In the genomic region with DNA sequence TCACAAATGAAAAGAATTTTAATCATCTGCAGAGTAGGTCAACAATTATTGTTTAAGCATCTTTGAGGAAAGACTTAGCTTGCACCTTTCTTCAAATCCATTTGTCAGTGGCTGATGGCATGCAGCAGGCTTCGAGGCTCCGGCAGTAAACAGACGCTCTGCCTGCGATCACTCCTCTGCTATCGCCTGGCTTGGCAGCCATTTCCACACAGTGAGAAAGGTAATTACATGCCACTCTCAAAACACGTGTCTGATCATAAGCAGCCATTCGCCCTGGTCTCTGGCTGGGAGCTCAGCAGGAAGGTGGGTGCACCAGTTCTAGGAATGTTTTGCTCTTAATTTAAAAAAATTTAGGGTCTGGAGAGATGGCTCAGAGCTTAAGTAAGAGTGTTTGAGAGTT, we compare ENCODE assay signal across 23 mouse cellular contexts. TPM values are rescaled to one million over a fixed set of nuclear protein-coding genes. Genes with fewer than 3 reads are reported as not detected.
DNase-seq lines count a peak whose midpoint lies in the region; ATAC-seq lines count a peak whose summit lies in the region.
"Had no signal": no experiment of that assay in that cellular context is flagged by ENCODE, and none has a peak within 500 bp of the region (broad histone marks: within the 10 kb centered on the region; RNA-seq: fewer than 3 reads in every experiment).

No protein-coding gene starts in this region.

- H3K36me3 ChIP-seq in forebrain, embryonic 13.5 days (ENCODE audit: poor library complexity, severe bottlenecking): no peaks in the 10 kb centered on the region; the same call in 1 of the 2 replicates
- H3K36me3 ChIP-seq in forebrain, embryonic 12.5 days (replicated peaks): peaks cover under 1% of the 10 kb centered on the region
- H3K36me3 ChIP-seq in heart, embryonic 11.5 days (ENCODE audit: control insufficient read depth, insufficient read depth, low read length): no peaks in the 10 kb centered on the region
- H3K36me3 ChIP-seq in midbrain, embryonic 13.5 days: no peaks in the 10 kb centered on the region
- H3K36me3 ChIP-seq in midbrain, embryonic 10.5 days: no peaks in the 10 kb centered on the region
- no peaks in the 10 kb centered on the region for H3K36me3 ChIP-seq in midbrain, embryonic 16.5 days (ENCODE audit: control insufficient read depth, insufficient read depth, low read length)
- H3K36me3 ChIP-seq: limb, embryonic 10.5 days; neural tube, embryonic 12.5 days; stomach, embryonic 15.5 days had no signal

- H3K27me3 ChIP-seq in forebrain, embryonic 13.5 days: no peaks in the 10 kb centered on the region
- H3K27me3 ChIP-seq in forebrain, embryonic 12.5 days: no peaks in the 10 kb centered on the region
- H3K27me3 ChIP-seq in heart, embryonic 11.5 days (ENCODE audit: control insufficient read depth, insufficient read depth, low read length): no peaks in the 10 kb centered on the region
- no peaks in the 10 kb centered on the region for H3K27me3 ChIP-seq in midbrain, embryonic 13.5 days
- no peaks in the 10 kb centered on the region for H3K27me3 ChIP-seq in midbrain, embryonic 10.5 days (ENCODE audit: low read depth, poor library complexity, severe bottlenecking)
- H3K27me3 ChIP-seq in midbrain, embryonic 16.5 days (ENCODE audit: control insufficient read depth, insufficient read depth, low read depth, low read length): no peaks in the 10 kb centered on the region
- H3K27me3 ChIP-seq: neural tube, embryonic 12.5 days; stomach, embryonic 15.5 days had no signal

- H3K4me2 ChIP-seq in forebrain, embryonic 13.5 days: no peak overlapping the region
- no peak overlapping the region for H3K4me2 ChIP-seq in forebrain, embryonic 12.5 days
- H3K4me2 ChIP-seq in heart, embryonic 11.5 days: no peak overlapping the region
- no peak overlapping the region for H3K4me2 ChIP-seq in midbrain, embryonic 13.5 days (replicated peaks)
- no peak overlapping the region for H3K4me2 ChIP-seq in midbrain, embryonic 16.5 days (ENCODE audit: low read length)
- H3K4me2 ChIP-seq: neural tube, embryonic 12.5 days; stomach, embryonic 15.5 days had no signal

- no peaks in the 10 kb centered on the region for H3K9me3 ChIP-seq in forebrain, embryonic 13.5 days (replicated peaks)
- no peaks in the 10 kb centered on the region for H3K9me3 ChIP-seq in forebrain, embryonic 12.5 days
- H3K9me3 ChIP-seq in heart, embryonic 11.5 days (replicated peaks; ENCODE audit: control insufficient read depth, low read length): no peaks in the 10 kb centered on the region
- no peaks in the 10 kb centered on the region for H3K9me3 ChIP-seq in midbrain, embryonic 13.5 days
- no peaks in the 10 kb centered on the region for H3K9me3 ChIP-seq in midbrain, embryonic 10.5 days (replicated peaks)
- no peaks in the 10 kb centered on the region for H3K9me3 ChIP-seq in midbrain, embryonic 16.5 days (replicated peaks; ENCODE audit: control insufficient read depth, low read length, poor library complexity, severe bottlenecking)
- H3K9me3 ChIP-seq: G1E; limb, embryonic 10.5 days; neural tube, embryonic 12.5 days; stomach, embryonic 15.5 days had no signal

- 59% methylated on average over 7 of the region's 7 CpGs for WGBS in forebrain, embryonic 13.5 days
- WGBS in forebrain, embryonic 12.5 days: 65% methylated on average over 7 of the region's 7 CpGs
- 51% methylated on average over 7 of the region's 7 CpGs for WGBS in heart, embryonic 11.5 days (ENCODE audit: insufficient replicate concordance)
- 62% methylated on average over 7 of the region's 7 CpGs for WGBS in midbrain, embryonic 13.5 days
- WGBS in midbrain, embryonic 10.5 days: 80% methylated on average over 7 of the region's 7 CpGs
- 39% methylated on average over 7 of the region's 7 CpGs for WGBS in midbrain, embryonic 16.5 days

- ATAC-seq in forebrain, embryonic 13.5 days: peak; percentile 58; the same call in 1 of the 2 replicates
- no peak; the same call in 1 of the 2 replicates for ATAC-seq in forebrain, embryonic 12.5 days (ENCODE audit: low FRiP score)
- no peak for ATAC-seq in heart, embryonic 11.5 days (replicated peaks; ENCODE audit: insufficient number of reproducible peaks, low FRiP score, low TSS enrichment)
- peak; percentile 65; the same call in 1 of the 2 replicates for ATAC-seq in midbrain, embryonic 13.5 days
- peak; percentile 57; the same call in 1 of the 2 replicates for ATAC-seq in midbrain, embryonic 16.5 days
- ATAC-seq in megakaryocyte-erythroid progenitor cell, adult 5-6 weeks (replicated peaks; ENCODE audit: low FRiP score, low TSS enrichment, poor library complexity, severe bottlenecking): no peak
- ATAC-seq: liver, postnatal 0 days had no signal

- peaks cover 12% of the 10 kb centered on the region; the same call in 1 of the 2 replicates for H3K4me1 ChIP-seq in forebrain, embryonic 13.5 days
- H3K4me1 ChIP-seq in forebrain, embryonic 12.5 days: peaks cover 9% of the 10 kb centered on the region
- H3K4me1 ChIP-seq in heart, embryonic 11.5 days (ENCODE audit: control insufficient read depth, insufficient read depth, low read length): peaks cover 10% of the 10 kb centered on the region; the same call in 1 of the 2 replicates
- H3K4me1 ChIP-seq in midbrain, embryonic 13.5 days (replicated peaks): peaks cover 12% of the 10 kb centered on the region
- peaks cover 10% of the 10 kb centered on the region for H3K4me1 ChIP-seq in midbrain, embryonic 10.5 days
- H3K4me1 ChIP-seq in midbrain, embryonic 16.5 days (ENCODE audit: control insufficient read depth, insufficient read depth, low read length): peaks cover 16% of the 10 kb centered on the region
- H3K4me1 ChIP-seq: stomach, embryonic 15.5 days had no signal

- no peak overlapping the region for H3K9ac ChIP-seq in forebrain, embryonic 13.5 days
- no peak overlapping the region for H3K9ac ChIP-seq in forebrain, embryonic 12.5 days
- no peak overlapping the region for H3K9ac ChIP-seq in heart, embryonic 11.5 days (ENCODE audit: low read depth, low read length)
- H3K9ac ChIP-seq in midbrain, embryonic 13.5 days (replicated peaks): no peak overlapping the region
- 0 out of 2 replicates have a peak overlapping the region, but pooled peaks have one; percentile 31 for H3K9ac ChIP-seq in midbrain, embryonic 16.5 days (ENCODE audit: low read depth, low read length)
- H3K9ac ChIP-seq: liver, postnatal 0 days; neural tube, embryonic 12.5 days; stomach, embryonic 15.5 days had no signal

- DNase-seq in heart, postnatal 10 days: peak; percentile 26 to 31
- no peak for DNase-seq in midbrain, embryonic 10.5 days (ENCODE audit: low spot score)
- DNase-seq: adrenal gland, postnatal 14 days; cerebellum, adult 11-12 months; gastrocnemius, postnatal 14 days; kidney, adult 11 months; liver, postnatal 0 days; lung, postnatal 10 days; right cerebral cortex, postnatal 25 days; thymus, adult 18-20 months; thymus, postnatal 4 days had no signal

- H3K4me3 ChIP-seq in forebrain, embryonic 13.5 days: no peak overlapping the region
- no peak overlapping the region for H3K4me3 ChIP-seq in forebrain, embryonic 12.5 days (replicated peaks)
- no peak overlapping the region for H3K4me3 ChIP-seq in heart, embryonic 11.5 days (ENCODE audit: low read depth, low read length)
- no peak overlapping the region for H3K4me3 ChIP-seq in midbrain, embryonic 13.5 days (replicated peaks)
- H3K4me3 ChIP-seq in midbrain, embryonic 10.5 days: no peak overlapping the region
- H3K4me3 ChIP-seq in midbrain, embryonic 16.5 days (ENCODE audit: low read depth, low read length): no peak overlapping the region
- H3K4me3 ChIP-seq: heart, adult 2 months; limb, embryonic 10.5 days; neural tube, embryonic 12.5 days; stomach, embryonic 15.5 days had no signal

- intact Hi-C loops in heart, postnatal 10 days (cut with DNase I): no loop called here

- H3K27ac ChIP-seq in forebrain, embryonic 13.5 days: no peak overlapping the region
- no peak overlapping the region for H3K27ac ChIP-seq in forebrain, embryonic 12.5 days
- no peak overlapping the region for H3K27ac ChIP-seq in heart, embryonic 11.5 days (ENCODE audit: low read depth, low read length)
- 0 out of 2 replicates have a peak overlapping the region, but pooled peaks have one; percentile 30 for H3K27ac ChIP-seq in midbrain, embryonic 13.5 days
- no peak overlapping the region for H3K27ac ChIP-seq in midbrain, embryonic 10.5 days (replicated peaks)
- H3K27ac ChIP-seq in midbrain, embryonic 16.5 days (ENCODE audit: low read length): no peak overlapping the region
- H3K27ac ChIP-seq: heart, adult 2 months; kidney, postnatal 0 days; neural tube, embryonic 12.5 days; stomach, embryonic 15.5 days had no signal

RNA-seq across cellular contexts. Expression of a gene that starts 58.2 kb away (rescaled TPM):
- polyA plus RNA-seq in forebrain, embryonic 13.5 days (2015; fragmentation: Nextera tagmentation; extraction: Ambion mirVana): 22.6 and 23.8 TPM in 2 replicates
- polyA plus RNA-seq in forebrain, embryonic 12.5 days (2016; fragmentation: Nextera tagmentation; extraction: Ambion mirVana): 22.7 and 23.3 TPM in 2 replicates
- total RNA-seq in heart, postnatal 10 days (2021): 10 to 100 TPM; 47.1 to 50.2 TPM
- 11.3 and 12.0 TPM in 2 replicates for polyA plus RNA-seq in heart, embryonic 11.5 days (2014; fragmentation: Nextera tagmentation; extraction: Ambion mirVana)
- polyA plus RNA-seq in midbrain, embryonic 13.5 days (2015; fragmentation: Nextera tagmentation; extraction: Ambion mirVana): 22.7 and 27.9 TPM in 2 replicates
- 12.5 and 14.1 TPM in 2 replicates for polyA plus RNA-seq in midbrain, embryonic 10.5 days (2016; fragmentation: Nextera tagmentation; extraction: Ambion mirVana)
- polyA plus RNA-seq in midbrain, embryonic 16.5 days (2015; fragmentation: Nextera tagmentation; extraction: Ambion mirVana): 30.7 and 32.0 TPM in 2 replicates
- total RNA-seq in megakaryocyte-erythroid progenitor cell, adult 5-6 weeks (2014; fragmentation: Nextera tagmentation): 2.1 and 5.3 TPM in 2 replicates
- total RNA-seq in megakaryocyte-erythroid progenitor cell, adult 5-6 weeks (2017): 1.2 and 5.1 TPM in 2 replicates

RNA-seq across cellular contexts. Expression of a gene that starts 59.2 kb away (rescaled TPM):
- polyA plus RNA-seq in forebrain, embryonic 13.5 days (2015; fragmentation: Nextera tagmentation; extraction: Ambion mirVana): 20.2 and 21.0 TPM in 2 replicates
- 20.2 and 22.2 TPM in 2 replicates for polyA plus RNA-seq in forebrain, embryonic 12.5 days (2016; fragmentation: Nextera tagmentation; extraction: Ambion mirVana)
- 1 to 10 TPM; 2.8 to 3.8 TPM for total RNA-seq in heart, postnatal 10 days (2021)
- polyA plus RNA-seq in heart, embryonic 11.5 days (2014; fragmentation: Nextera tagmentation; extraction: Ambion mirVana): 12.7 and 13.3 TPM in 2 replicates
- polyA plus RNA-seq in midbrain, embryonic 13.5 days (2015; fragmentation: Nextera tagmentation; extraction: Ambion mirVana): 19.7 and 21.9 TPM in 2 replicates
- polyA plus RNA-seq in midbrain, embryonic 10.5 days (2016; fragmentation: Nextera tagmentation; extraction: Ambion mirVana): 24.7 and 26.0 TPM in 2 replicates
- polyA plus RNA-seq in midbrain, embryonic 16.5 days (2015; fragmentation: Nextera tagmentation; extraction: Ambion mirVana): 16.1 TPM in 2 replicates
- 7.2 and 8.0 TPM in 2 replicates for total RNA-seq in megakaryocyte-erythroid progenitor cell, adult 5-6 weeks (2014; fragmentation: Nextera tagmentation)
- total RNA-seq in megakaryocyte-erythroid progenitor cell, adult 5-6 weeks (2017): 5.9 and 6.1 TPM in 2 replicates

Comparison
In these comparisons a context has a peak if more than half of its experiments do, and no peak if none do; other contexts are left out.
1. ATAC-seq: peak in forebrain, embryonic 13.5 days (single experiment), midbrain, embryonic 13.5 days (single experiment) and midbrain, embryonic 16.5 days (single experiment); none in forebrain, embryonic 12.5 days (single experiment), heart, embryonic 11.5 days (single experiment) and megakaryocyte-erythroid progenitor cell, adult 5-6 weeks (single experiment).